In the genomic region with DNA sequence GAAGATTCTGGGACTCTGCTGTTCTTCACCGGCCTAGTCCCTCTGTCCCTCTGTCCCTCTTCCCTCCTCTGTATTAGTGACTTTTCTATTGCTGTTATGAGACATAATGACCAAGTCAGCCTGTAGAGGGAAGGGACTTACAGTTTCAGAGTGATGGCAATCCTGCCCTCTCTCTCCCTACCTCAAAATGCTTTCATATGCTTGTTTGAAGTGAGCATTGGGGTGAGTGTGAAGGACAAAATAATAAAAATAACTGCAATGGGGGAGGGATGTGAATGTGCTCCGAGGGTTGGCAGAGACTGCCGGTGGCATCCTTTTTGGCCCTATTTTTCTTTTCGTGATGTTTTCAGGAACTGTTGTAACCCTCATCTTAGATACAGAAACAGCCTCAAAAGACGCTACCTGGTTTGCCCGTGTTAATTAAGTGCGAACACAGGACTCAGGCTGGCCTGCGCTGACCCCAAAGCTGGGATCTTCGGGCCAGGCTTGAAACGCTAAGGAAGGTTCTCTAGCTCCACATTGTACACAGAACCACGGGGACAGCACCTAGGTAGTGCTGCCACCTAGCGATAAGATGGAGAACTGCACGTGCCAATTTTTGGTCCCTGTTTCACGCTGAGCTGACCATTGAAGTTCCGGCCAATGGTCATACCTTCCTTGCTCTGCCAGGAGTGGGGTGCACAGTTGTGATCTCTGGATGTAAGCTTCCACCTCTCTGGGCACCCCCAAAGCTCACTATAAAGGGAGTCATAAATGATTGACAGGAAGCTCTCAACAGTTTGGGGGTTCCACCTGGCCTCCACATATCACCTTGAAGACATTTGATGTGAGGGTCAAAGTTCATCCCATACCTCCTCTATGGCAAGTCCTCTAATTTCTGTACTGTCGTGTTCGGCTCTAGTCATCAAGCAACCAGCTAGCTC, we compare ENCODE assay signal across 9 mouse cellular contexts. TPM values are rescaled to one million over a fixed set of nuclear protein-coding genes. Genes with fewer than 3 reads are reported as not detected.
A peak's percentile ranks its signal among the peaks of the same experiment; 100 is the strongest.
DNase-seq lines count a peak whose midpoint lies in the region; ATAC-seq and TF ChIP-seq lines count a peak whose summit lies in the region.
"Had no signal": no experiment of that assay in that cellular context is flagged by ENCODE, and none has a peak within 500 bp of the region (broad histone marks: within the 10 kb centered on the region; RNA-seq: fewer than 3 reads in every experiment).

No protein-coding gene starts in this region.

- H3K27ac ChIP-seq in heart, adult 2 months = no peak overlapping the region
- no peak overlapping the region for H3K27ac ChIP-seq in heart, embryonic 12.5 days (ENCODE audit: poor library complexity, severe bottlenecking)
- H3K27ac ChIP-seq: limb, embryonic 12.5 days had no signal

- H3K9ac ChIP-seq in heart, adult 2 months (ENCODE audit: low read depth, low read length) = no peak overlapping the region
- no peak overlapping the region for H3K9ac ChIP-seq in heart, embryonic 12.5 days
- H3K9ac ChIP-seq: limb, embryonic 12.5 days had no signal

- H3K4me2 ChIP-seq in heart, embryonic 12.5 days = no peak overlapping the region
- H3K4me2 ChIP-seq: limb, embryonic 12.5 days had no signal

- no peak for TF ChIP-seq POLR2A in heart, adult 2 months (IDR thresholded peaks at IDR 0.05; ENCODE audit: insufficient read depth, low read depth, low read length)

- peak; percentile 99 for TF ChIP-seq CTCF in heart, adult 2 months (IDR thresholded peaks at IDR 0.05)

- no peak overlapping the region for H3K4me3 ChIP-seq in heart, adult 2 months
- H3K4me3 ChIP-seq in heart, embryonic 12.5 days = no peak overlapping the region
- H3K4me3 ChIP-seq: limb, embryonic 12.5 days had no signal

- no peaks in the 10 kb centered on the region; the same call in 1 of the 2 replicates for H3K4me1 ChIP-seq in heart, adult 2 months (ENCODE audit: control insufficient read depth, insufficient read depth, low read length)
- peaks cover 15% of the 10 kb centered on the region for H3K4me1 ChIP-seq in heart, embryonic 12.5 days (replicated peaks)
- H3K4me1 ChIP-seq: limb, embryonic 12.5 days had no signal

- no peak; the same call in 1 of the 2 replicates for ATAC-seq in heart, embryonic 12.5 days (ENCODE audit: insufficient number of reproducible peaks, low FRiP score)

- peaks cover 5% of the 10 kb centered on the region; the same call in 1 of the 2 replicates for H3K9me3 ChIP-seq in heart, embryonic 12.5 days (replicated peaks)
- H3K9me3 ChIP-seq: limb, embryonic 12.5 days had no signal

- H3K36me3 ChIP-seq in heart, adult 2 months (ENCODE audit: control insufficient read depth, insufficient read depth, low read length) = no peaks in the 10 kb centered on the region
- no peaks in the 10 kb centered on the region for H3K36me3 ChIP-seq in heart, embryonic 12.5 days
- no peaks in the 10 kb centered on the region for H3K36me3 ChIP-seq in splenic B cell, adult 2 months (ENCODE audit: control insufficient read depth, insufficient read depth, low read length, poor library complexity, severe bottlenecking)
- H3K36me3 ChIP-seq: limb, embryonic 12.5 days had no signal

- DNase-seq in heart, adult 2 months = peak; percentile 59 to 80
- DNase-seq in adrenal gland, adult 2 months = peak; percentile 72
- DNase-seq in embryo, embryonic 10 days (ENCODE audit: low spot score) = peak; percentile 84
- DNase-seq in heart, postnatal 10 days = peak; percentile 70 to 78
- peak; percentile 61 to 71 for DNase-seq in left cerebral cortex, adult 18-20 months (ENCODE audit: low spot score in 2 of 2)
- peak; percentile 69 for DNase-seq in mesoderm, embryonic 11.5 days (ENCODE audit: low read depth, low spot score)
- peak; percentile 76 for DNase-seq in splenic B cell, adult 2 months (ENCODE audit: low read depth, low spot score)

- H3K27me3 ChIP-seq in heart, adult 2 months (ENCODE audit: control insufficient read depth, insufficient read depth, low read length) = no peaks in the 10 kb centered on the region
- H3K27me3 ChIP-seq in heart, embryonic 12.5 days (replicated peaks) = no peaks in the 10 kb centered on the region
- no peaks in the 10 kb centered on the region for H3K27me3 ChIP-seq in splenic B cell, adult 2 months (ENCODE audit: control insufficient read depth, insufficient read depth, low read length, poor library complexity, severe bottlenecking)
- H3K27me3 ChIP-seq: limb, embryonic 12.5 days had no signal

- intact Hi-C loops in heart, adult 2 months (cut with DNase I) = loop anchor here (2.0 to 5.0 kb wide), 2 partner anchors 42 to 220 kb away; a partner anchor contains a TSS
- intact Hi-C loops in heart, postnatal 10 days (cut with DNase I) = loop anchor here (5.0 kb wide), 3 partner anchors 42 to 392 kb away; a partner anchor contains a TSS

- no peaks in the 10 kb centered on the region for H3K79me2 ChIP-seq in heart, adult 2 months (replicated peaks; ENCODE audit: control insufficient read depth, insufficient read depth, low read length)

- peak; percentile 65; the same call in 1 of the 2 replicates for TF ChIP-seq EP300 in heart, adult 2 months (IDR thresholded peaks at IDR 0.05; ENCODE audit: insufficient read depth, low read depth, low read length)

- WGBS in heart, adult 2 months = 33% methylated on average over 17 of the region's 17 CpGs
- 35% methylated on average over 17 of the region's 17 CpGs for WGBS in heart, embryonic 12.5 days

RNA-seq across cellular contexts. Expression of a gene that starts 17.1 kb away (rescaled TPM):
- 1 to 10 TPM; 2.0 to 2.1 TPM for total RNA-seq in heart, adult 2 months (2021)
- 3.4 and 6.5 TPM in 2 replicates for polyA plus RNA-seq in heart, adult 2 months (2012; rRNA removed)
- polyA plus RNA-seq in heart, embryonic 12.5 days (2016; fragmentation: Nextera tagmentation; extraction: Ambion mirVana) = 6.8 and 7.1 TPM in 2 replicates
- 1 to 10 TPM; 3.7 to 5.2 TPM for total RNA-seq in adrenal gland, adult 2 months (2021)
- polyA plus RNA-seq in adrenal gland, adult 2 months (2012; rRNA removed) = 2.3 and 2.4 TPM in 2 replicates
- total RNA-seq in heart, postnatal 10 days (2021) = 1 to 10 TPM; 3.3 to 3.8 TPM
- total RNA-seq in left cerebral cortex, adult 18-20 months (2021) = 1 to 10 TPM; 1.3 to 2.3 TPM

RNA-seq across cellular contexts. Expression of a gene that starts 42.8 kb away (rescaled TPM):
- total RNA-seq in heart, adult 2 months (2021) = 1 to 10 TPM; 1.0 to 1.6 TPM
- 1.0 and 1.8 TPM in 2 replicates for polyA plus RNA-seq in heart, adult 2 months (2012; rRNA removed)
- polyA plus RNA-seq in heart, embryonic 12.5 days (2016; fragmentation: Nextera tagmentation; extraction: Ambion mirVana) = 3.8 and 4.0 TPM in 2 replicates
- under 1 TPM; 0.41 to 0.81 TPM for total RNA-seq in adrenal gland, adult 2 months (2021)
- 0.44 and 1.9 TPM in 2 replicates for polyA plus RNA-seq in adrenal gland, adult 2 months (2012; rRNA removed)
- 1 to 10 TPM in 1 of 2 experiments, under 1 TPM in 1; 0.93 to 1.1 TPM for total RNA-seq in heart, postnatal 10 days (2021)
- total RNA-seq in left cerebral cortex, adult 18-20 months (2021) = under 1 TPM; 0.40 to 0.73 TPM
